Mouse (Mus musculus) cerebellum, adult 2 months (tissue): ENCODE measurements around the gene Zdhhc15. TPM values are rescaled to one million over a fixed set of nuclear protein-coding genes. Genes with fewer than 3 reads are reported as not detected.

Experiments
- DNase-seq, 2 experiments: peaks; one replicate each; pipeline ENCODE4 v3.0.0; 2021
- H3K27ac ChIP-seq: fragments of 200-500 bp; 2 replicates; pipeline ENCODE4 v1.5.1; 2012; ENCODE audit warnings: low read length, control low read depth, inconsistent platforms; ENCODE audit not compliant: insufficient read depth
- H3K27me3 ChIP-seq: fragments of 200-500 bp; 2 replicates; pipeline ENCODE4 v1.6.1; 2012; ENCODE audit warnings: inconsistent platforms, mild to moderate bottlenecking, low read length, moderate library complexity; ENCODE audit not compliant: control insufficient read depth, insufficient read depth
- H3K4me1 ChIP-seq: fragments of 200-500 bp; 2 replicates; pipeline ENCODE4 v1.6.1; 2011; ENCODE audit warnings: low read length; ENCODE audit not compliant: control insufficient read depth, insufficient read depth
- H3K4me3 ChIP-seq: fragments of 200-500 bp; replicated peaks from 2 replicates; pipeline ENCODE3; 2011; ENCODE audit warnings: mild to moderate bottlenecking, low read depth, low read length, control low read depth; ENCODE audit not compliant: insufficient read depth
- CTCF ChIP-seq: fragments of 200-500 bp; IDR thresholded peaks from 2 replicates; pipeline ENCODE4 v1.5.1; 2011; ENCODE audit warnings: low read depth, mild to moderate bottlenecking, control low read depth, low read length, moderate library complexity, borderline replicate concordance; ENCODE audit not compliant: insufficient read depth
- POLR2A ChIP-seq: fragments of 200-500 bp; IDR thresholded peaks from 2 replicates; pipeline ENCODE4 v1.6.1; 2011; ENCODE audit warnings: low read length, control low read depth, borderline replicate concordance; ENCODE audit not compliant: insufficient read depth
- WGBS: fragments of 180-500 bp; shearing (Covaris S2); methylation state at CpG from one replicate; pipeline ENCODE4 v1.1.7; 2018; 5-methylcytosine and 5-hydroxymethylcytosine counted together
- polyA plus RNA-seq: library from polyadenylated mRNA; depleted of rRNA; stranded (reverse); fragments of >200 nt; gene quantifications from 2 replicates; pipeline ENCODE4 v1.2.3, GENCODE M21; 2012; rRNA removed

The Zdhhc15 gene
- polyA plus RNA-seq, 1 experiment, result 1.6 TPM

DNA sequence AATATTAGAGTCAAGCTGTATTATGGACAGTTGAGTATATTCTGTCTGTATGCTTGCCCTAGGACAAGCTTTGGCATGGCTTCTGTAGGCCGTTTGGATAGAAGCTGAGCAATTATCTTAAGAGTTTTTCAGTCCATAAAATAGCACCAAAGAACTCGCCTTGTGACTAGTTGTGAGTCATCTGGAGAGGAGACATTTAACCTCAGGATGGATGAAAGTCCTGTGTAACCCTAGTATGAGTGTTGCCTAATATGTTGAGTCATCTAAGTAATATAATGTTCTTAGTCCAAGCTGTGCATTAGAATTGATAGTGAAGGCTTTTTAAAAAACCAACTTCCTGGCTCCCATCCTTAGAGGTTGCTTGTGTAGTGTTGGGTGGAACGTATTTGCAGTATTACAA lies 182.8 kb downstream of the Zdhhc15 start:
- no peak overlapping the region for H3K4me3 ChIP-seq
- H3K4me1 ChIP-seq, result no peaks in the 10 kb centered on the region
- H3K27ac ChIP-seq, result no peak overlapping the region
- no peak for TF ChIP-seq CTCF
- TF ChIP-seq POLR2A, result no peak
- no peak for DNase-seq
- 85% methylated on average over 3 of the region's 3 CpGs for WGBS
- H3K27me3 ChIP-seq, result no peaks in the 10 kb centered on the region

Other genes starting within 250 kb of the Zdhhc15 start
- gene Uprt, start 188.2 kb downstream of the Zdhhc15 start, polyA plus RNA-seq, result 4.1 and 4.4 TPM in 2 replicates
- gene Magee2, start 186.2 kb upstream of the Zdhhc15 start, polyA plus RNA-seq, result 3.6 and 3.9 TPM in 2 replicates